Mouse (Mus musculus): ENCODE measurements around the gene Canx. TPM values are rescaled to one million over a fixed set of nuclear protein-coding genes. Genes with fewer than 3 reads are reported as not detected.

Canx gene
- total RNA-seq, 2 experiments from 2014 or later, result 76.4 to 103 TPM

Small RNA genes within 50 kb of the gene (microRNA-seq; reads per million reads assigned to microRNA genes)
- gene Mir804, result 0 reads per million in 2 experiments

Other genes with a start within 250 kb of the Canx start
- gene Tbc1d9b, start 194.3 kb downstream of the Canx start, total RNA-seq (2021), result 10 to 100 TPM; 24.1 to 24.5 TPM
- gene Mrnip, start 151.2 kb downstream of the Canx start, total RNA-seq (2021), result 1 to 10 TPM; 2.4 to 2.6 TPM
- 100 to 1,000 TPM; 421 to 471 TPM for gene Sqstm1, start 114.8 kb downstream of the Canx start, total RNA-seq (2021)
- 10 to 100 TPM; 35.7 to 35.8 TPM for gene Mgat4b, start 114.8 kb downstream of the Canx start, total RNA-seq (2021)
- gene Ltc4s, start 87.1 kb downstream of the Canx start, total RNA-seq (2021), result 1 to 10 TPM; 1.4 to 1.9 TPM
- gene Maml1, start 33.4 kb downstream of the Canx start, total RNA-seq (2021), result 1 to 10 TPM; 4.8 to 6.3 TPM
- gene Cby3, start 28.8 kb upstream of the Canx start, total RNA-seq (2021), result not detected
- 10 to 100 TPM; 73.4 to 85.8 TPM for gene Hnrnph1, start 51.3 kb upstream of the Canx start, total RNA-seq (2021)
- gene Rufy1, start 105.5 kb upstream of the Canx start, total RNA-seq (2021), result 10 to 100 TPM; 19.5 to 21.6 TPM

Measured in gastrocnemius, postnatal 36 days (tissue).